Comparison of ENCODE assay signal across 9 mouse cellular contexts in genomic region chr12:3817033-3817432, GRCm38 (mm10). TPM values are rescaled to one million over a fixed set of nuclear protein-coding genes. Genes with fewer than 3 reads are reported as not detected.
DNase-seq lines count a peak whose midpoint lies in the region; ATAC-seq and TF ChIP-seq lines count a peak whose summit lies in the region.
"Had no signal": no experiment of that assay in that cellular context is flagged by ENCODE, and none has a peak within 500 bp of the region (broad histone marks: within the 10 kb centered on the region; RNA-seq: fewer than 3 reads in every experiment).

No protein-coding gene starts in this region.

- H3K4me3 ChIP-seq in layer of hippocampus, adult 2 months: no peak overlapping the region
- H3K4me3 ChIP-seq in ES-Bruce4 (ENCODE audit: low read depth, low read length): no peak overlapping the region

- peak; percentile 65 for TF ChIP-seq CTCF in layer of hippocampus, adult 2 months (conservative IDR thresholded peaks at IDR 0.05)
- TF ChIP-seq CTCF in ES-Bruce4 (IDR thresholded peaks at IDR 0.05; ENCODE audit: low read depth, low read length): peak; percentile 61

- peaks cover 5% of the 10 kb centered on the region for H3K4me1 ChIP-seq in ES-Bruce4 (ENCODE audit: control insufficient read depth, insufficient read depth, low read length)

- H3K27me3 ChIP-seq in ES-Bruce4 (ENCODE audit: control insufficient read depth, insufficient read depth, low read length, poor library complexity, severe bottlenecking): no peaks in the 10 kb centered on the region

- no peaks in the 10 kb centered on the region for H3K9me3 ChIP-seq in ES-Bruce4 (replicated peaks; ENCODE audit: control insufficient read depth, insufficient read depth, low read length, poor library complexity, severe bottlenecking)

- no peak for TF ChIP-seq POLR2A in ES-Bruce4 (IDR thresholded peaks at IDR 0.05; ENCODE audit: insufficient read depth, low read length)

- peak; percentile 30 for DNase-seq in embryo, embryonic 10 days (ENCODE audit: low spot score)
- DNase-seq in embryo, embryonic 10.5 days (ENCODE audit: low spot score): no peak
- no peak for DNase-seq in layer of hippocampus, adult 2 months (ENCODE audit: low spot score in 2 of 2)
- no peak for DNase-seq in layer of hippocampus, adult 9-10 months (ENCODE audit: low spot score)
- peak; percentile 71 for DNase-seq in left cerebral cortex, adult 11 months (ENCODE audit: low spot score)
- no peak for DNase-seq in thymus, adult 18-20 months
- DNase-seq: lung, adult 2 months had no signal

- H3K9ac ChIP-seq in ES-Bruce4 (ENCODE audit: low read depth, poor library complexity, severe bottlenecking): no peak overlapping the region

- peak overlapping the region; percentile 46 for H3K27ac ChIP-seq in layer of hippocampus, adult 2 months
- H3K27ac ChIP-seq in ES-Bruce4 (ENCODE audit: insufficient read depth, low read length): no peak overlapping the region

- no peak for ATAC-seq in erythroblast, adult 5-6 weeks (replicated peaks; ENCODE audit: low FRiP score, poor library complexity, severe bottlenecking)

- TF ChIP-seq EP300 in ES-Bruce4 (IDR thresholded peaks at IDR 0.05; ENCODE audit: insufficient read depth, low read depth, low read length): no peak

- no peaks in the 10 kb centered on the region for H3K36me3 ChIP-seq in ES-Bruce4 (ENCODE audit: control insufficient read depth, insufficient read depth, low read length, poor library complexity, severe bottlenecking)

RNA-seq across cellular contexts. Expression of gene Dnmt3a, which starts 11.2 kb away (rescaled TPM):
- 10 to 100 TPM; 70.3 to 82.5 TPM for total RNA-seq in layer of hippocampus, adult 2 months (2021)
- polyA plus RNA-seq in ES-Bruce4 (2011; ENCODE audit: insufficient read depth, insufficient read length, low read depth, missing spikeins): 31.9 and 44.2 TPM in 2 replicates
- 5.4 and 8.6 TPM in 2 replicates for total RNA-seq in erythroblast, adult 5-6 weeks (2015; ENCODE audit: low replicate concordance)
- total RNA-seq in erythroblast, adult 5-6 weeks (2017; ENCODE audit: low replicate concordance): 2.9 and 5.3 TPM in 2 replicates

Comparison
In these comparisons a context has a peak if more than half of its experiments do, and no peak if none do; other contexts are left out.
1. DNase-seq: peak in embryo, embryonic 10 days (single experiment) and left cerebral cortex, adult 11 months (single experiment); none in embryo, embryonic 10.5 days (single experiment), layer of hippocampus, adult 2 months (0 of 2), layer of hippocampus, adult 9-10 months (single experiment) and thymus, adult 18-20 months (0 of 2).
2. RNA of gene Dnmt3a, which starts 11.2 kb away (total RNA-seq): 70.3 to 82.5 TPM in layer of hippocampus, adult 2 months; 2.9 to 8.6 TPM in erythroblast, adult 5-6 weeks; every median in the first group is over 4 times any median in the second.